Mouse (Mus musculus): ENCODE data around the gene Myh10.

Myh10 gene

DNA sequence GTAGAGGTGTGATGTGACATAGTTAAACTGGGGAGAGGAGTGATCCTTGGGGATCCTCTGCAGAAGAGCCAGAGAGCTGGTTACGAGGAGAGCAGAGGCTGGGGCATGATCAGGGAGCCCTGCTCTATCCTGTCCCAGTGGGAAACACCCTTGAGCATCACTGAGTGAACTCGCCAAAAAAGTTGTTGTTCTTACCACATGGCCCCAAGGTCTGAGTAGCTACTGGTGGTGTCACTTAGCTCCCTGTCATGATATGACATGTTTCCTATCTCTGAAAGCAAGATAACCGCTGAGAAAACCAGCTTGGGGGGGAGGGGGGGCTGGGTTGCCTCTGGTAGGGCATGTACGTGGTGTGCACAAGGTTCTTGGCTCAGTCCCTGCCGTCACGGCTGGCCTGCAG is 70.3 kb downstream of the Myh10 start:
- Histone ChIP-seq H3K4me3 (replicated peaks; ENCODE audit: low read length) (no peak overlapping the region), H3K4me1 (replicated peaks; ENCODE audit: low read depth, low read length) (peaks cover 6% of the 10 kb centered on the region), H3K27me3 (ENCODE audit: insufficient read depth, low read length) (no peaks in the 10 kb centered on the region), H3K9me3 (ENCODE audit: low read length) (no peaks in the 10 kb centered on the region), H3K36me3 (ENCODE audit: insufficient read depth, low read length) (peaks cover 44% of the 10 kb centered on the region)
- TF ChIP-seq POU5F1 (IDR thresholded peaks at IDR 0.05; ENCODE audit: borderline replicate concordance, low read length) (no peak), CTCF (conservative IDR thresholded peaks at IDR 0.05; ENCODE audit: low read length) (no peak), NANOG (IDR thresholded peaks at IDR 0.05; ENCODE audit: borderline replicate concordance, low read length) (no peak)

GRCm38 (mm10) chr11:68764622-68765021 is 73.3 kb downstream of the Myh10 start:
- H3K9me3 ChIP-seq (ENCODE audit: low read length), result no peaks in the 10 kb centered on the region
- H3K4me3 ChIP-seq (replicated peaks; ENCODE audit: low read length), result no peak overlapping the region
- H3K4me1 ChIP-seq (replicated peaks; ENCODE audit: low read depth, low read length), result no peaks in the 10 kb centered on the region
- H3K27me3 ChIP-seq (ENCODE audit: insufficient read depth, low read length), result no peaks in the 10 kb centered on the region
- H3K36me3 ChIP-seq (ENCODE audit: insufficient read depth, low read length), result peaks cover 68% of the 10 kb centered on the region
- TF ChIP-seq NANOG (IDR thresholded peaks at IDR 0.05; ENCODE audit: borderline replicate concordance, low read length) (no peak), POU5F1 (IDR thresholded peaks at IDR 0.05; ENCODE audit: borderline replicate concordance, low read length) (no peak), CTCF (conservative IDR thresholded peaks at IDR 0.05; ENCODE audit: low read length) (no peak)

DNA sequence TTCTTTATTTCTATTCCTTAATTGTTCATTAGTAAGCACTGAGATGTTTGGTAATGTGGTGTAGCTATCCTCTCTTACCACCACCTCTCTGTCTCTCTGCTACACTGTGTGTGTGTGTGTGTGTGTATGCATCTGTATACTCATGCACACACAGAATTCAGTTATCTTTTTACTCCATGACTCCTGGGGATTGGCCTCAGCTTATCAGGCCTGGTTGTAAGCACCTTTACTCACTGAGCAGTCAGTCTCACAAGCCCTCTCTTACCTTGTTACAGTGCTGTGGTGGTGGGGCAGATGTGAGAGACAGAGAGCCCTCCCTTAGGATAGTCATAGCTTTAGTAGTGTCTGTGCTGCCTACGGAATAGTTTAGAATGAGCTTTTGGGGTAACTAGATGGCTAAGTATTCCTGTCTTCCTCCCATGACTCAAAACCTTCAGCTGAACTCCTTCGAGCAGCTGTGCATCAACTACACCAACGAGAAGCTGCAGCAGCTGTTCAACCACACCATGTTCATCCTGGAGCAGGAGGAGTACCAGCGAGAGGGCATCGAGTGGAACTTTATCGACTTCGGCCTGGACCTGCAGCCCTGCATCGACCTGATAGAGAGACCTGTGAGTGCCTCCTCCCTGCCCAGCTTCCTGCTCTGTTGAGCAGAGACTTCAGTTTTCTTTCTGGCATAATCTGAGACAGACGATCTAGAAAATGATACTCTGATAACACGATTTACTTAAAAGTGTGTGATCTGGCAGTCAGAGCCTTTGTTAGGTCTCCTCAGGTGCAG is 76.6 kb downstream of the Myh10 start:
- TF ChIP-seq CTCF (conservative IDR thresholded peaks at IDR 0.05; ENCODE audit: low read length) (no peak), NANOG (IDR thresholded peaks at IDR 0.05; ENCODE audit: borderline replicate concordance, low read length) (no peak), POU5F1 (IDR thresholded peaks at IDR 0.05; ENCODE audit: borderline replicate concordance, low read length) (no peak)
- no peaks in the 10 kb centered on the region for H3K9me3 ChIP-seq (ENCODE audit: low read length)
- H3K36me3 ChIP-seq (ENCODE audit: insufficient read depth, low read length), result peaks cover 85% of the 10 kb centered on the region
- no peaks in the 10 kb centered on the region for H3K4me1 ChIP-seq (replicated peaks; ENCODE audit: low read depth, low read length)
- no peak overlapping the region for H3K4me3 ChIP-seq (replicated peaks; ENCODE audit: low read length)
- H3K27me3 ChIP-seq (ENCODE audit: insufficient read depth, low read length), result no peaks in the 10 kb centered on the region

DNA sequence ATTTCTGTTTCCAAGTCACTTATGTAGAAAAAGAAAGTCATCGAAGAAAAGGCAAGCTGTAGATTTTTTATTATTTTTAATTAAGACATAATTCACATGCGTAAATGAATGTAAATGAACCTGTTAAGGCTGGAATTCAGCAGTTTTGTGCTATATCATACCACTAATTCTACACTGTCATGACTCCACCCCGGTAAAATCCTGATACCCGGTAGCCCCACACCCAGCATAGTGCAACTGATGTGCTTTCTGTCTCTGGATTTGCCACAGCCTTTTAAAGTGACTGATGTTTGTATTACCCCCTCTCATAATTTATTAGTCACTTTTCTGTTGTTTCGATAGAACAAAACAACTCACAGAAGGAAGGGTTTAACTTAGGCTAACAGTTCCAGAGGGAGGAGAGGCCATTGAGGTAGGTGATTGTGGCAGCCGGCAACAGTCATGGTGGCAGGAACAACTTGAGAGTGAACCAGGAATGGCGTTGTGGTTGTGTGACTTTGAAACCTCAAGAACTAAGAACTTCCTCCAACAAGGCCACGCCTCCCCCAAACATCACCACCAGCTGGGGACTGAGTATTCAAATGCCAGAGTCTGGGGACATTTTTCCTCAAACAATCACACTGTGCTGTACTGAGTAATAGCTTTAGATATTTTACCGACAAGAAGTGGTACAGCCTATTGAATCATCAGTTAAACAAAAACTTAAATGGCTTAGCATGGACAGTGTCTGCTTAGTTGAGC is 78.6 kb downstream of the Myh10 start:
- H3K4me1 ChIP-seq (replicated peaks; ENCODE audit: low read depth, low read length), result no peaks in the 10 kb centered on the region
- no peaks in the 10 kb centered on the region for H3K27me3 ChIP-seq (ENCODE audit: insufficient read depth, low read length)
- TF ChIP-seq NANOG (IDR thresholded peaks at IDR 0.05; ENCODE audit: borderline replicate concordance, low read length) (no peak), CTCF (conservative IDR thresholded peaks at IDR 0.05; ENCODE audit: low read length) (no peak), POU5F1 (IDR thresholded peaks at IDR 0.05; ENCODE audit: borderline replicate concordance, low read length) (no peak)
- peaks cover 82% of the 10 kb centered on the region for H3K36me3 ChIP-seq (ENCODE audit: insufficient read depth, low read length)
- no peak overlapping the region for H3K4me3 ChIP-seq (replicated peaks; ENCODE audit: low read length)
- no peaks in the 10 kb centered on the region for H3K9me3 ChIP-seq (ENCODE audit: low read length)

GRCm38 (mm10) chr11:68776147-68776655 is 84.8 kb downstream of the Myh10 start:
- Histone ChIP-seq H3K27me3 (ENCODE audit: insufficient read depth, low read length) (no peaks in the 10 kb centered on the region), H3K4me3 (replicated peaks; ENCODE audit: low read length) (no peak overlapping the region), H3K9me3 (ENCODE audit: low read length) (no peaks in the 10 kb centered on the region), H3K4me1 (replicated peaks; ENCODE audit: low read depth, low read length) (peaks cover 31% of the 10 kb centered on the region), H3K36me3 (ENCODE audit: insufficient read depth, low read length) (peaks cover 42% of the 10 kb centered on the region)
- TF ChIP-seq NANOG (IDR thresholded peaks at IDR 0.05; ENCODE audit: borderline replicate concordance, low read length), result no peak
- no peak for TF ChIP-seq CTCF (conservative IDR thresholded peaks at IDR 0.05; ENCODE audit: low read length)
- TF ChIP-seq POU5F1 (IDR thresholded peaks at IDR 0.05; ENCODE audit: borderline replicate concordance, low read length), result no peak

GRCm38 (mm10) chr11:68777933-68778332 is 86.6 kb downstream of the Myh10 start:
- no peak overlapping the region for H3K4me3 ChIP-seq (replicated peaks; ENCODE audit: low read length)
- no peaks in the 10 kb centered on the region for H3K9me3 ChIP-seq (ENCODE audit: low read length)
- H3K4me1 ChIP-seq (replicated peaks; ENCODE audit: low read depth, low read length), result peaks cover 46% of the 10 kb centered on the region
- H3K27me3 ChIP-seq (ENCODE audit: insufficient read depth, low read length), result peaks cover 4% of the 10 kb centered on the region
- no peak for TF ChIP-seq POU5F1 (IDR thresholded peaks at IDR 0.05; ENCODE audit: borderline replicate concordance, low read length)
- TF ChIP-seq CTCF (conservative IDR thresholded peaks at IDR 0.05; ENCODE audit: low read length), result no peak
- no peak for TF ChIP-seq NANOG (IDR thresholded peaks at IDR 0.05; ENCODE audit: borderline replicate concordance, low read length)
- H3K36me3 ChIP-seq (ENCODE audit: insufficient read depth, low read length), result peaks cover 25% of the 10 kb centered on the region

GRCm38 (mm10) chr11:68778855-68779254 is 87.5 kb downstream of the Myh10 start:
- no peak for TF ChIP-seq NANOG (IDR thresholded peaks at IDR 0.05; ENCODE audit: borderline replicate concordance, low read length)
- no peak for TF ChIP-seq CTCF (conservative IDR thresholded peaks at IDR 0.05; ENCODE audit: low read length)
- TF ChIP-seq POU5F1 (IDR thresholded peaks at IDR 0.05; ENCODE audit: borderline replicate concordance, low read length), result no peak
- H3K27me3 ChIP-seq (ENCODE audit: insufficient read depth, low read length), result peaks cover 7% of the 10 kb centered on the region
- H3K36me3 ChIP-seq (ENCODE audit: insufficient read depth, low read length), result peaks cover 16% of the 10 kb centered on the region
- H3K9me3 ChIP-seq (ENCODE audit: low read length), result no peaks in the 10 kb centered on the region
- H3K4me1 ChIP-seq (replicated peaks; ENCODE audit: low read depth, low read length), result peaks cover 54% of the 10 kb centered on the region
- no peak overlapping the region for H3K4me3 ChIP-seq (replicated peaks; ENCODE audit: low read length)

GRCm38 (mm10) chr11:68779735-68780465 is 88.5 kb downstream of the Myh10 start:
- TF ChIP-seq POU5F1 (IDR thresholded peaks at IDR 0.05; ENCODE audit: borderline replicate concordance, low read length) (no peak), CTCF (conservative IDR thresholded peaks at IDR 0.05; ENCODE audit: low read length) (no peak), NANOG (IDR thresholded peaks at IDR 0.05; ENCODE audit: borderline replicate concordance, low read length) (0 out of 2 replicates have a peak, but pooled peaks have one; percentile 13)
- H3K36me3 ChIP-seq (ENCODE audit: insufficient read depth, low read length), result peaks cover 18% of the 10 kb centered on the region

More at GRCm38 (mm10) chr11:68779735-68780465, 88.5 kb downstream of the Myh10 start:
- peaks cover 54% of the 10 kb centered on the region for H3K4me1 ChIP-seq (replicated peaks; ENCODE audit: low read depth, low read length)
- H3K9me3 ChIP-seq (ENCODE audit: low read length), result no peaks in the 10 kb centered on the region
- H3K27me3 ChIP-seq (ENCODE audit: insufficient read depth, low read length), result peaks cover 10% of the 10 kb centered on the region
- H3K4me3 ChIP-seq (replicated peaks; ENCODE audit: low read length), result peak overlapping the region; percentile 29

Measured in E14TG2a.4 (cell line).